Mouse (Mus musculus): Measurements from ENCODE around the gene Herpud1.

DNA sequence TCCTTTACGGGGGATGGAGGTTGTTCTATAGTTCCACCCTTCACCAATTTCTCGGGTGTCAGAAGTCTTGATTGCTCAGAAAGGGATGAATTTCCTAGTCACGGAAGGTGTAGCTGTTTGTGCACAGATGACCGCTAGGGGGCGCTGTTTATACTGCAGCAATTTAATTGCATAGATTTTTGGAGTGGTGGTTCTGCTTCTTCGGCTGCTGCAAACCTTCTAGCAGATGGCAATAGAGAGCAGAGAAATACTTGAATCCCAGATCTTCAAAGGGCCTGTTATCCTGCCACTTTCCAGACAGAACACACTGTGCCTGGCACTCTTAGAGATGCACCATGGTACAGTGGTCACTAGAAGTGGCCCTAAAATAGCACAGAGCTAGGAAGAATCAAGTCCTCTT lies 42.9 kb upstream of the Herpud1 start:
- TF ChIP-seq CTCF (IDR thresholded peaks at IDR 0.05; ENCODE audit: borderline replicate concordance, extremely low read depth, insufficient read depth, insufficient read length) = peak; percentile 81; the same call in 1 of the 2 replicates
- TF ChIP-seq POLR2A (IDR thresholded peaks at IDR 0.05; ENCODE audit: borderline replicate concordance, extremely low read depth, insufficient read depth, insufficient read length, poor library complexity, severe bottlenecking) = no peak
